Mouse (Mus musculus): Measurements from ENCODE around the gene Erich4. TPM values are rescaled to one million over a fixed set of nuclear protein-coding genes. Genes with fewer than 3 reads are reported as not detected.

Gene Erich4
- not detected in 2 replicates for polyA plus RNA-seq (2015; fragmentation: Nextera tagmentation; extraction: Ambion mirVana)

DNA sequence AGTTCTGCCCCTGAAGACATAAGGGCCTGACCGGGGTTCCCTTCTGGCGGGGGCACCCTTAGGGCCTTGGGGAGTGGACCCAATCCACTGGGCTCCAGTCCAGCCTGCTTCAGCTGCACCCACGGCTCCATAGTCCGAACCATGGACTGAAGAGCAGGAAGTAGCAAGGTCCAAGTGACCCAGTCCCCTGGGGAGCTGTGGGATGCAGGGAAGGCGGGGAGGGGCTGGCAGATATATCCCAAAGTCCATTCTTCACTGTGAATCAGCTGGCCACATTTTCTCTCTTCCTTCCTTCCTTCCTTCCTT lies at the start of gene Erich4:
Erich4 (minus strand) TSS at position 187 of the 306 bp plus-strand sequence.
- H3K4me2 ChIP-seq (replicated peaks) = no peak within 1 kb of the TSS
- 77% methylated on average over 5 of the region's 5 CpGs for WGBS
- H3K9ac ChIP-seq (replicated peaks) = no peak within 1 kb of the TSS
- H3K9me3 ChIP-seq = no peaks in the 10 kb centered on the region
- ATAC-seq = no peak
- no peak within 1 kb of the TSS for H3K27ac ChIP-seq
- H3K4me3 ChIP-seq (replicated peaks) = no peak within 1 kb of the TSS
- no peaks in the 10 kb centered on the region for H3K36me3 ChIP-seq
- H3K4me1 ChIP-seq (replicated peaks) = peaks cover 8% of the 10 kb centered on the region
- H3K27me3 ChIP-seq = no peaks in the 10 kb centered on the region

- ATAC-seq = peak; percentile 97
- no peaks in the 10 kb centered on the region for H3K9me3 ChIP-seq
- H3K4me2 ChIP-seq (replicated peaks) = peak within 1 kb of the TSS; percentile 85
- H3K4me1 ChIP-seq (replicated peaks) = peaks cover 35% of the 10 kb centered on the region
- under 1% methylated on average over 50 of the region's 50 CpGs for WGBS
- peak within 1 kb of the TSS; percentile 60 for H3K4me3 ChIP-seq (replicated peaks)
- peak within 1 kb of the TSS; percentile 67 for H3K9ac ChIP-seq (replicated peaks)
- H3K36me3 ChIP-seq = peaks cover 7% of the 10 kb centered on the region
- H3K27ac ChIP-seq = peak within 1 kb of the TSS; percentile 36; the same call in 1 of the 2 replicates
- H3K27me3 ChIP-seq = no peaks in the 10 kb centered on the region
Measured at GRCm38 (mm10) chr7:25658657-25659472, 43.2 kb upstream of the Erich4 start, which contains the start of the genes Bckdha and Exosc5. TSS of gene Bckdha (minus strand) at chr7:25658981. TSS of gene Exosc5 (plus strand) at chr7:25659164.

- Histone ChIP-seq H3K4me3 (replicated peaks) (peak overlapping the region; percentile 60), H3K4me1 (replicated peaks) (peaks cover 35% of the 10 kb centered on the region), H3K9ac (replicated peaks) (peak overlapping the region; percentile 66), H3K27ac (no peak overlapping the region), H3K4me2 (replicated peaks) (peak overlapping the region; percentile 85), H3K9me3 (no peaks in the 10 kb centered on the region), H3K27me3 (no peaks in the 10 kb centered on the region), H3K36me3 (peaks cover 3% of the 10 kb centered on the region; the same call in 1 of the 2 replicates)
- ATAC-seq = no peak
- WGBS = 42% methylated on average over 10 of the region's 10 CpGs
Measured at GRCm38 (mm10) chr7:25657785-25658184, 42.1 kb upstream of the Erich4 start.

- 81% methylated on average over 11 of the region's 11 CpGs for WGBS
- ATAC-seq = no peak
- Histone ChIP-seq H3K27ac (no peak overlapping the region), H3K4me2 (replicated peaks) (no peak overlapping the region), H3K4me1 (replicated peaks) (peaks cover 35% of the 10 kb centered on the region), H3K9ac (replicated peaks) (no peak overlapping the region), H3K27me3 (no peaks in the 10 kb centered on the region), H3K9me3 (no peaks in the 10 kb centered on the region), H3K36me3 (no peaks in the 10 kb centered on the region; the same call in 1 of the 2 replicates), H3K4me3 (replicated peaks) (no peak overlapping the region)
Measured at GRCm38 (mm10) chr7:25655601-25656428, 40.1 kb upstream of the Erich4 start.

GRCm38 (mm10) chr7:25652244-25652759 lies 36.6 kb upstream of the Erich4 start:
- no peak for ATAC-seq
- Histone ChIP-seq H3K4me1 (replicated peaks) (peaks cover 20% of the 10 kb centered on the region), H3K27ac (no peak overlapping the region), H3K9ac (replicated peaks) (no peak overlapping the region), H3K9me3 (no peaks in the 10 kb centered on the region), H3K4me2 (replicated peaks) (no peak overlapping the region), H3K4me3 (replicated peaks) (no peak overlapping the region), H3K27me3 (no peaks in the 10 kb centered on the region), H3K36me3 (no peaks in the 10 kb centered on the region; the same call in 1 of the 2 replicates)
- WGBS = 91% methylated on average over 12 of the region's 12 CpGs

- Histone ChIP-seq H3K27me3 (no peaks in the 10 kb centered on the region), H3K36me3 (no peaks in the 10 kb centered on the region; the same call in 1 of the 2 replicates), H3K9ac (replicated peaks) (no peak overlapping the region), H3K4me1 (replicated peaks) (peaks cover 11% of the 10 kb centered on the region), H3K4me2 (replicated peaks) (no peak overlapping the region), H3K9me3 (no peaks in the 10 kb centered on the region), H3K27ac (no peak overlapping the region), H3K4me3 (replicated peaks) (no peak overlapping the region)
- ATAC-seq = no peak
- WGBS = 92% methylated on average over 8 of the region's 8 CpGs
Measured at GRCm38 (mm10) chr7:25651281-25651680, 35.6 kb upstream of the Erich4 start.

DNA sequence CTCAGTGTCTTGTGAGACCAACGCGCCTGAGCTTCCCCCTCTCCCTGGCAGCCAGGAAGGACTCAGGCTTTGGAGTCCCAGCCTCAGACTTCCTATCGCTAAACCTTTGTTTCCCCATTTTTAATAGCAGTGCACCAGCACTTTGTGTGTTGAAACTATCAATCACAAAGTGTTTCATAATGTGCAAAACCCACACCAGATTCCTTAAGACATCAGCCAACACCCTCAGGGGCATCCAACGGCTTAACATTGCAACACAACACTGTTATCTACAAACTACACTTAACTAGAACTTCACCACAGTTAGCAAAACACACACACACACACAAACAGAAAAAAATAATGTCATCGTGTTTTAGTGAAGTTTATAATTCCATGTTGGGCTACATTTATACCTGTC lies 34.1 kb upstream of the Erich4 start:
- Histone ChIP-seq H3K27me3 (no peaks in the 10 kb centered on the region), H3K36me3 (peaks cover 6% of the 10 kb centered on the region), H3K4me1 (replicated peaks) (0 out of 2 replicates have a peak, but pooled peaks cover 5% of the 10 kb centered on the region), H3K4me3 (replicated peaks) (no peak overlapping the region), H3K4me2 (replicated peaks) (no peak overlapping the region), H3K27ac (no peak overlapping the region), H3K9me3 (no peaks in the 10 kb centered on the region), H3K9ac (replicated peaks) (no peak overlapping the region)
- no peak for ATAC-seq
- 89% methylated on average over 5 of the region's 5 CpGs for WGBS

DNA sequence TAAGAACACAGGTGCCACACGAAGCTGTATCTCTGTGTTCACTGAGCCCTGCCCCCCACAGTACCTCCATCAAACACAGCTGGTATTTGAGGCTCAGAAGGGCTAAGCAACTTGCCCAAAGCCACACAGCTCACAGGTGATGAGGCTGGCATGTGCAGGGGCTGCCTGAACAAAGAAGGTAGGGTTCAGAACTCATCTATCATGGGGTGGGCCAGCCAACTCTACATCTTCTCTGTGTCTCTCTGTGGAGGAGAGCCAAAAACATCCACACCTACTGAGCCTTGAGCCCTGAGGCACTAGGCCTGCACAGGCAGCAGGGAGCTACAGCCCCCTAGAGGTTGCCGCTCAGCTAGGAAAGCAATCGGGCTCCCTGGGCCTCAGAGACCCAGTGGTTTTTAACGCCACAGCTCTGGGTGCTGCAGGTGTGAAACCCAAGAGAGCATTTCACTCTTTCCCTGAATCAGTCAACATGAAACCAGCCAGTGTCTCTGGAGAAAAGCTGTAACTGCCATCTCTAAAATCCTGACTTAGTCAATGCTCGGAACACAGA lies 32.0 kb upstream of the Erich4 start:
- Histone ChIP-seq H3K4me1 (replicated peaks) (0 out of 2 replicates have a peak, but pooled peaks cover 5% of the 10 kb centered on the region), H3K27me3 (no peaks in the 10 kb centered on the region), H3K4me2 (replicated peaks) (no peak overlapping the region), H3K4me3 (replicated peaks) (no peak overlapping the region), H3K9ac (replicated peaks) (no peak overlapping the region), H3K27ac (no peak overlapping the region), H3K9me3 (no peaks in the 10 kb centered on the region), H3K36me3 (peaks cover 7% of the 10 kb centered on the region)
- 61% methylated on average over 5 of the region's 5 CpGs for WGBS
- ATAC-seq = no peak

GRCm38 (mm10) chr7:25645074-25645473 lies 29.4 kb upstream of the Erich4 start:
- Histone ChIP-seq H3K4me2 (replicated peaks) (no peak overlapping the region), H3K27ac (no peak overlapping the region), H3K36me3 (peaks cover 24% of the 10 kb centered on the region), H3K4me1 (replicated peaks) (0 out of 2 replicates have a peak, but pooled peaks cover 5% of the 10 kb centered on the region), H3K9ac (replicated peaks) (no peak overlapping the region), H3K9me3 (no peaks in the 10 kb centered on the region), H3K4me3 (replicated peaks) (no peak overlapping the region), H3K27me3 (no peaks in the 10 kb centered on the region)
- no peak for ATAC-seq
- 48% methylated on average over 14 of the region's 14 CpGs for WGBS

- Histone ChIP-seq H3K9me3 (no peaks in the 10 kb centered on the region), H3K27me3 (no peaks in the 10 kb centered on the region), H3K36me3 (peaks cover 28% of the 10 kb centered on the region), H3K4me1 (replicated peaks) (0 out of 2 replicates have a peak, but pooled peaks cover 5% of the 10 kb centered on the region), H3K4me2 (replicated peaks) (no peak overlapping the region), H3K27ac (no peak overlapping the region), H3K9ac (replicated peaks) (no peak overlapping the region), H3K4me3 (replicated peaks) (no peak overlapping the region)
- no peak for ATAC-seq
- WGBS = 73% methylated on average over 4 of the region's 4 CpGs
Measured at GRCm38 (mm10) chr7:25644631-25645030, 28.9 kb upstream of the Erich4 start.

- ATAC-seq = no peak
- no peaks in the 10 kb centered on the region for H3K9me3 ChIP-seq
- H3K4me1 ChIP-seq (replicated peaks) = 0 out of 2 replicates have a peak, but pooled peaks cover 3% of the 10 kb centered on the region
- WGBS = 89% methylated on average over 10 of the region's 10 CpGs
- H3K9ac ChIP-seq (replicated peaks) = no peak overlapping the region
- H3K4me3 ChIP-seq (replicated peaks) = no peak overlapping the region
- H3K36me3 ChIP-seq = peaks cover 29% of the 10 kb centered on the region
- H3K27ac ChIP-seq = no peak overlapping the region
- H3K27me3 ChIP-seq = no peaks in the 10 kb centered on the region
- H3K4me2 ChIP-seq (replicated peaks) = no peak overlapping the region
Measured at GRCm38 (mm10) chr7:25644136-25644535, 28.4 kb upstream of the Erich4 start.
